Mouse (Mus musculus) frontal cortex, postnatal 36 days (tissue): ENCODE data around the gene Camta1.

ENCODE experiments used
- DNase-seq, 2 experiments: peaks; one replicate each; pipeline ENCODE4 v3.0.0; 2022; ENCODE audit warnings: low spot score in 2 of 2

The Camta1 gene

DNA sequence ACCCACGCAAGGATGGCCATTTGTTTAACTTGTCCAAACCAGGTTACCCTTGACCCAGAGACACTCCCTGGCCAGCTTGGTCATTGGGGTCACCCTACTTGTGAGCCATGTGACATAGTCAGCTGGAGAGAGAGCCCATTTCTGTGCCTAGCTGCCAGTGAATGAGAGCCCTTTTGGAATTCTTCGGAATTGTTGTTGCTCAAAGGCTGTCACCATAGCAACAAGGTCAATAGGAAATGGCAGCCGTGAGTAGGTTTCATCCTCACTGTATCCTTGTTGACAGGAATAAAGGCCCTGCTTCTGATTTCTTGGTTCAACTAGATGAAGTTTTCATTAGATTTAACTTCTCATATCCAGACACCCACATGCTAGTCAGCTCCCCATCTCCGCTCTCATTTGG lies 707.4 kb downstream of the Camta1 start:
- no peak for DNase-seq

DNA sequence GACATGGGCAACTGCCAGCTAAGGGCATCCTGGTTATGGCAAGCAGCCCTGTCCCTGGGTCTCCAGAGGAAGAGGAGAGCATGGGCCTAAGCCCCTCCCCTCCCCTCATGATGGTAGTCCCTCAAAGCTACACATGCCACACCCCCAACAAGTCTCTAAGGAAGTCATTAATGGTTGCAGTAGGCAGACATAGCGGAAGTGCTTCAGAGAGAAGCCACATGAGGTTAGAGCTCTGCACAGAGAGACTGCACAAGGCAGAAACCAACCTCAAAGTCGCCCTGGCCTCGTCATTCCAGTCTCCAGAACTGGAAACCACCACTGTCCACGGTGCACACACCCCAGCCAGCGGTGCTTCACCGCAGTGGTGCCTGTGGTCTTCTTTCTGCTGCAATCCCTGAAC lies 709.7 kb downstream of the Camta1 start:
- no peak for DNase-seq

DNA sequence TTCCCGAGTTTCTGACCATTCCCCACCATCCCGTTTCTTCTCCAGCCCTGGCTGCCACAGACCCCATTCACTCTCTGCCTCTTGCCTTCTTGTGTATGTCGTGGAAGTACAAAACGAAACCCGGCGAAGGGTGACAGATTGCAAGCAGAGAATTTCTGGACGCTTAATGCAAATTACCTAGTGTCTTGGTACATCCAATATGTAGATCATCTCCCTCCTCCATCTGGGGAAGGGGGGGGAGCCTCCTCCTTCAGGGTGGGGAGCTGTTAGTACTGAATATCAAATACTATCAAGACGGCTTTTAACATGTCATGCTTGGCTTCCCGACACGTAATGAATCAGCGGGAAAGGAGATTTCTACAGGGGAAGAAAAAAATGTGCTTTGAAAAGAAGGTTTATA lies 710.8 kb downstream of the Camta1 start:
- DNase-seq = no peak

DNA sequence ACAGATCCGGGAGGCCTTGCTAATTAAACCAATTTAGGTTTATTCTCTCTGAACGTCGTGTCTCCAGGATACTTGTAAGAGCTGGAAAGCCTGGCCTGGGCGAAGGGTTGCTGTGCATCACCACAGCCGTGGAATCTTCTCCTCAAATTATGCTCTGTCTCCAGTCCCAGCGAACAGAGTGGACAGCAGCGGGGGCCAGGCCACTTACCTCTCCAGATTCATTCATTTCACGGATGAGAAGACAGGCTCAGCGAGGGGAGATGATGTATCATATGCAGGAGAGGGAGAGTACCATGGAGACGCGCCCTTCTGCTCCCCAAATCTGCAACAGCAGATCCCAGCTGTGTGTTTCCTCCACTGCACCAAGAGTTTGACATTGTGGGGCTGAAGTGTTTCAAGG lies 711.6 kb downstream of the Camta1 start:
- DNase-seq = no peak

DNA sequence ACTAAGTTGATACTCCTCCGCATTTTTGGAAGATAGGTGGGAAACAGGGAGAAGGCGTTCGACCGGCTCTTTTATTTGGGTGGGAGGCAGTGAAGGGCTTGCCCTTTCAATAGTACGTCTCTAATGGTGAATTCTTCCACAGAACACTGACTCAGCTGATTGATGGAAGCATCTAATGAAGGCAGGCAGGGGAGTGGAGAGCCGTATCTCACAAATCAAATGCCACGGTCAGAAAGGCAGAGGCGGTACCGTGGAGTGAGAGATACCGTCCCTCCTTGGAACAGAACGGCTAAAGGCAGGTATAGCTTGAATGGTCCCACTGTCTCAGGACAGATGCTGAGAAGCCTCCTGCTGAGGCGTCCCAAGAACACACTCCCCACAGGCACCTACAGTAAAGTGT lies 714.1 kb downstream of the Camta1 start:
- no peak for DNase-seq

DNA sequence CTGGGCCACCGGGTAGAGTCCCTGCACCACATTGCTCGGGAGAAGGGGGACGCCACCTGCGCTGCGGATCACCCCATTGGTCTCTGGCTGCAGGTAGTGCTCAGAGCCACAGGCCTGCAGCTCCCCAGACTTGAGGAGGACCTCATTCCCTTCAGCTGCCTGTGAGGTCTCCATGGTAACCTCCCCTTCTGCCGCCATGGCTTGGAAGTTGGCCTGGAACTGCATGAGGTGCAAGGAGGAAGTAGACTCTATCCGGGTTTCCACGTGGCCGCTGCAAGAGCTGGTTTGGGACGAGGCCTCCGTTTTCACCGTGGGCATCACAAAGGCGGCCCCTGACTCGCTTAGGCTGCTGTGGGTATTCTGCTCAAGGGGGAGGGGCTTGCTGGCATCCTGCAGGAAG lies 717.6 kb downstream of the Camta1 start:
- DNase-seq = no peak

DNA sequence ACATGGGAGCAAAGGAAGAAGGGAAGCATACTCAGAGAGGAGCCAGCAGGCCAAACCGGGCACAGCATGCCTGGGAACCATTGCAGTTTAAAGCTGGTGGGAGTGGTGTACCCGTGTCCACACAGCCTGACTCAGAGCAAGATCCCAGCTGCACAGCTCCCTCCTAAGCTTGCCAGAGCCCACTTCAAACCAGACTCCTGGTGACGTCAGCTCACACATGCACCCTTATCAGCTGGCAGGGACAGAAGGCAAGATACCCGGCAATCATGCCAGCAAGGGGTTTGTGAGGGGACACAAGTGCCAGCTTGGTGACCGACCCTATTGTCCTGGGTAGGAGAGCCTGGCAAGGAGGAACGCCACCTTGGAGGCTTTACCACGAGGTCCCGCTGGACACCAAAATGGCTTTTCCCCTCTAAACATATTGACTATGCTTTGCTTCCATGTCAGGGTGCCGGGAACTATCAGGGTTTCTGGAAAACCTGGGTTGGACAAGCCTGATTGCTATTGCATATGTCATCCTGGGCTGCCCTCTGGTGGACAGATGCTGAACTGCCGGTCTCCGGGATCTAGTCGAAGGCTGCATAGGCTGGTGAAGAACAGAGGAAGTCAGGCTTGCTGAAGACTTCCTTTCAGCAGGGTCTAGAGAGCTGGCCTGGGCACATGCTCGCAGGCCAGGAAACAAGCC lies 720.3 kb downstream of the Camta1 start:
- peak; percentile 99 for DNase-seq

DNA sequence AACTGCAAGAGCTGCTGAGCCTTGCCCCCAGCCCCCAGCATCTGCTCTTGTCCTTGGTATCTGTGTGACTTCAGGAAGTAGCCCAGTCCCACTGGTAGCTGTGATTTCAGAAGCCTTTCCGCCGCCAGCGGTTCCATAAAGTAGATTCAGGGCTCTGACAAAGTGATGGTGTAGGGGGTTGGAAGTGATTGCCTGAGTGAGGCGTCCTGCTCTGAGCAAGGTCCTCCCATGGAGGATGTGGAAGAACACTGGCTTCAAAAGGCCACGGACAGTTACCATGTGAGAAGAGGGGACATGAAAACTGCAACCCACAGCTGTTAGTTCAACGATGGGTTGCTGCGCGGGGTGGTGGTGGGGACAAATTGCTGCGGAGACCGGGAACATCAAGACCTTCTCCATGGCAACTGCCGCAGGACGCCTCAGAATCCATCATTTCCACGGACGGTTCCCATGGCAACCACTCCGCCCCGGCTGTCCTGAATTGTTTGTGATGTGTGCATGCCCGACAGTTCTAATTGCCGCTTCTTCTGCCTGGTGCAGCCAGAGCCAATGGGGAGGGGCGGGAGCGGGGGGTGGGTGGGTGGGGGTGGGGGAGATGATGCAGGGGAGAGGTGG lies 721.2 kb downstream of the Camta1 start:
- peak; percentile 89 to 93 for DNase-seq

DNA sequence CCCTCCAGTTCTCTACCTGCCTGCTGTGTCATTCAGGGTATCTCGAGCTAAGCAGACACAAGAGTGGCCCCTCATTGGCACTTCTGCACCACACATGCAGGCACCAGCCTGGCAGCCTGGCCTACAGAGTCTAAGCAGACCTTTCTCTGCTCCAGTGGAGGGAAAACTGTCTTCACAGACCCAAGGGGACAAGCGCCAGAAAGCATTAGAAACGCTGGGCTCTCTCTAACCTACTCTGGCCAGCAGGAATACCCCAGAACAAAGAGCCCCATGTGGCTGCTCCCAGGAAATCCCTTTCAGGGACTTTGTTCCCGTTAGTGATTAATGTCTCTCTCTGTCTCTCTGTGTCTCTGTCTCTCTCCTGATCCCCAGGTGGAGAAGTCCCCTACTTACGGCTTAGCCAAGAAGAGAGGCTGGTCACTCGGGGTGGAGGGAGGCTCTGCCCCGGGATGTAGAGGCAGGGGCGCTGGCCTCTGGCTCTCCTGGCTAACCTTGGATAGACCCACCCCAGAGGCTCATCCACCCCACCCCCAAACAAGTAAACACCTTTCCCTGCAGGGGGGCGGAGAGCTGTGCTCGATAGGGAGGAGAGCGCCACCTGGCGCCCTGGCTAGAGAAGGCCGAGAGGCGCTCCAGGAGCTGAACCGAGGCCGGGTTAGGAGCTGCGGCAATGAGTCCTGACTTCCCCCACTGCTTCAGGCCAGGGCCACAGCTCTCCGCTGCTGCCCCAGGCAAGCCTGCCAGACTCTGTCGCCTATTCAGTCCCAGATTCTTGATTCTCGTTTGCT lies 722.4 kb downstream of the Camta1 start:
- peak; percentile 83 to 91 for DNase-seq

DNA sequence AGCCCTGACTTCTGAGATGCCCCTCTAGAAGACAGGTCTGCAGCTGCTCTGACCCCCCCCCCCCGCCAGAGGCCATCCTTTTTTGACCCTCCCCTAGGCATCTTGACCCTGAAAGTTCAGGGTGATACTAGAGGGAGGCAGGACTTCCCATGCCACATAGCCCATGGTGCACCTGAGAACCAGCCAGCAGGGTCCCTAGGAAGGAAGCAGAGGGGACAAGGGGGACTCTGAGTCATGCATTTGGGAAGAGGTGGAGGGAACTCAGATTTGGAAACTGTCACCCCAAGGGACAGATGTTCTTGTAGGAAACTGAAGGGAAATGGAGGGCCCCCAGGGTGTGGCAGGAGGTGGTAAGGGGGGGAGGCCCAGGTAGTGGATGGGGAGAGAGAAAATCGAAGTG lies 723.1 kb downstream of the Camta1 start:
- no peak for DNase-seq

DNA sequence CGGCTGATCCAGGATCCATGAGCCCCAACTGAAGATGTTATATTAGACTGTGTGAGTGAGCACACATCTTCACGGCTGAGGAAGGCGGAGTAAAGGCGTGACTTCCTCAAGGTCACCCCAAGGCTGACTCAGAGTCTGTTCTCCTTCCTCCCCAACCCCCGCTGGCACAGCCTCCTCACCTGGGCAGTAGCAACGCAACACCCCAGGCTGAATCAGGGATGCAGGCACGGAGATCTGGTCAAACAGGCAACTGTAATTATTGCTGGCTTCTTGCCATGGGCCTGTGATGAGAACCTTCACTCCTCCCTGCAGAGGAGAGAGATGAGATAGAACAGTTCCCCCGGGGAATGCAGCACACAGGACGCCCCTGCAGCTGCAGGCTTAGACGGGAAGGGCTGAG lies 723.5 kb downstream of the Camta1 start:
- peak in 1 of 2 experiments; percentile 42 for DNase-seq

DNA sequence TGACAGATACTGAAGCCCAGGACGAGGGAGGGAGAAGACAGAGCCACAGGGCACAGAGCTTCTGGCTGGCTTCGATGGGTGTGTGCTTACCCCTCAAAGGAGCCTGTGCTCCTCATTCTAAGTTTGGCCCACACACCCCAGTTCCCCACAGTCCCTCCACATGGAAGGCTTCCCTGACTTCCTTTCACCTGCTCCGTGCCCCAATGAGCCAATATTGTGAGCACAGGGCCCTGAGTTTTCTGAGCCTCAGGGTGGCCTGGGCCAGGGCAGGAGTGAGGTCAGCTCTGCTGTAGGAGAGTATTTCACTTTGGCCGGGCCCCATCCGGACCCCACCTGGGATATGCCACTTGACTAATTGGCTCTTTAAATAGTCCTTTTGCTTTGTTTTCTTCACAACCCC lies 724.0 kb downstream of the Camta1 start:
- DNase-seq = no peak

DNA sequence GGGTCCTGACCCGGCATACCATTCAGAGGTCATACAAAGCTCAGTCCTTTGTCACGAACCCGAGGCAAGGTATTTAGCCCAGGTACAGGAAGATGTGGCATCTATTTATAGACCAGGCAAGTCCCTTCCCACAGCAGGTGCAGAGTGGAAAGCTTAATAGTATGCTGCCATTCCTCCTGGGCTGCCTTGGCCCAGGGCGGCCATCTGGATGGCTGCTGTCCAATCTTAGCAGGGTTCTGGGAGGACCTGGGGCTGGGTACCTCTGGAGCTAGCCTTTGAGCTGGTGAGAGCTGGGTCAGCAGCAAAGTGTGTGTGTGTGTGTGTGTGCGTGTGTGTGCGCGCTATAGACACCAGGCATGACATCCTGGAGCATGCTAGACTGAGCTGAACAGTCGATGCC lies 726.2 kb downstream of the Camta1 start:
- DNase-seq = no peak

DNA sequence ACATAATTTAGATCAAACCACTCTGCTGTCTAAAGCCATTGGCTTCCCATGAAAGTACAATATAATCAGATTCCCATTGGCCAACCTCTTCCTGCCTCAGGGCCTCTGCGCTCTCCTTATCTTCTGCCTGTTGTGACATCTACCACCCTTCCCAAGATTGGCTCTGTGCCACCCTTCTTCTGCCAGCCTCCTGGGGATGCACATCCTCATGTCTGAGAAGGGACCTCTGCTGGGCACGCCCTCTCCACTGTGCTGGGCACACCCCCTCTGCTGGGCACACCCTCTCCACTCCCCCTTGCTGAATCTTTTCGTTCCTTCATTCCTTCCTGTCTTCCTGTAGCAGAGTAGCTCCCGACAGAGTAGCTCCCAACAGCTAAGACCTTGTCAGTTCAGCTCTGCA lies 727.9 kb downstream of the Camta1 start:
- DNase-seq = no peak

DNA sequence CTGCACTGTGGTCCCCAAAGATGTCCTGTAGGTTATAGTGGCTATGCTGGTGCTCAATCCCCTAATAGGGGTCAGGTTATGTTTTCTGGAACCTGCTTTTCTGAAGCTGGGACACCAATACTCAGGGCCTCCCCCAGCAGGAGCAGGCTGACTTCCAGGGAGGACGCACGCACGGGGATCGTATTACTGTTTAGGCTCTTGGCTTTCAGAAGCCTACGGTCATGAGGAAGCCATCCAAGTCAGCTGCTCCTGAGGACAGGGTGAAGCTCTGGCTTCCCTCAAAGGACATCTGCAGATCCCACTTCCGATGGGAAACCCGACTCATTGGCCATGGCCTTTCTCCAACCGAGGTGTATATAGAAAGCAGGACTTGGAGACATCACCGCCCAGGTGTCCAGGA lies 729.2 kb downstream of the Camta1 start:
- DNase-seq = no peak

DNA sequence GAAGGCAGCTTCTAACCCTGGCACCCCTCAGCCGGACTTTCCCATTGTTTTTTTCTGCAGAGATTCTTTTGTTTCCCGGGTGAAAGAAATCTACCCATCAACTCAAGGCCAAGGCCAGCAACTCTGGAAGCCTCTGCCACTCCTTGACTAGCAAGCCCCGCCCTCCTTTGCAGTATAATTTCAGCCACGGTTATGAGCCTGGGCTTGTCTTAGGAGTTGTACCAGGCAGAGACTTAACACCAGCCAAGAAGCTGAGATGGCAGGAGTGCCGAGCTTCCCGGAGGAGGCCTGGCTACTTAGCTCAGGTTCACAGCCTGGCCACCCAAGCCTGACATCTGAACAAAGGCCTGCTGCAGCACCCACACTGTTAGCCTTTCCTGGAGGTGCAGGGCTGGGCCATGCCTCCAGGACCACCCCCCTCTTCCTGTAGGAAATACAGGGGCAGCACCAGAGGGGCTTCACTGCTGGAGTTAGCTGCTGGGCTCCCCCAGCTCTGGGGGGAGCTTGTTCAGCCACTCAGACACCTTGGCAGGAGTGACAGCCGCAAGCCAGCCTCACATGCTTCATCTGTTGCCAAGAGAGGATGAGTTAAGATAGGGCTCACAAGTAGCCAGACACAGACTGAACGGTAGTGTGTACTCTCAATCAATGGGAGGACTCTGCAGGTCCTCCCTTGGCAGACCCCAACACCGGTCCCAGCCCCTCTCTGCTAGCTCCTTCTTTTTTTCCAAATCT lies 730.8 kb downstream of the Camta1 start:
- DNase-seq = no peak

DNA sequence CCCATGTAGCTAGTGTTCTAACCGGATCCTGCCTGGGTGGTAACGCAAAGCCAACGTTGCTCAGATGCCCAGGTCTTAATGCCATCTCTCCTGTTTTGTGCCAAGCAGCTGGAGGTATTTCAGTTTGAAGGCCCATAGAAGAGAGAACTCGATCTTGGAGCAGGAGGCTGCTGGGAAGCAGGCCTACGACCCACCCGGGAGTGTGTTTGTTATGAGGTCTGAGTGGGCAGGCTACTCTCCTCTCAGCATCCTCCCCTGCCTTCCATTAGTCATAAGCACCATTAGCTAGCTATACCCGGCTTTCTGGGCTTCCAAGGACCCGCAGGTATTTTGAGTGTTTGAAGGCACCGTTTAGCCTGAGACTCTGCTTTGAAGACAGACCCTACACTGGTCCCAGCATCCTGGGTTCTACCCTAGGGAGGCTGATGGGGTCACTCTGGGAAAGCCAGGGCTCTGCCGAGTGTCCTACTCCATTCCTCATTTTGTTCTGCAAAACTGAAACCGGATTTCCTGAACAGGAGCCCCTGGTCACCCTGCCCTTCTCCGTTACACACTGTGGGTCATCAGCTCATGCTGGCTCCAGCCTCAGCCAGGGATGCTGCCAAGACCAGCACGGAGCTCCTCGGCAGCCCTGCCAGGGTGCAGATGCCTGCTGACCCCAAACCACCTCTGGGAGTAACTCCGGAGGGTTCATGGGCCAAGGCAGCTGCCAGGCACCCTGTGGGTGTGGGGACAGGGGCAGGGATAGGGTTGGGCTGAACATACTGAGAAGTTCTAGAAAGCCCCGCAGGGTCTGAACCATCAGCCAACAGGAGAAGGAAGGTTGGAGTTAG lies 731.7 kb downstream of the Camta1 start:
- DNase-seq = peak in 1 of 2 experiments; percentile 41

DNA sequence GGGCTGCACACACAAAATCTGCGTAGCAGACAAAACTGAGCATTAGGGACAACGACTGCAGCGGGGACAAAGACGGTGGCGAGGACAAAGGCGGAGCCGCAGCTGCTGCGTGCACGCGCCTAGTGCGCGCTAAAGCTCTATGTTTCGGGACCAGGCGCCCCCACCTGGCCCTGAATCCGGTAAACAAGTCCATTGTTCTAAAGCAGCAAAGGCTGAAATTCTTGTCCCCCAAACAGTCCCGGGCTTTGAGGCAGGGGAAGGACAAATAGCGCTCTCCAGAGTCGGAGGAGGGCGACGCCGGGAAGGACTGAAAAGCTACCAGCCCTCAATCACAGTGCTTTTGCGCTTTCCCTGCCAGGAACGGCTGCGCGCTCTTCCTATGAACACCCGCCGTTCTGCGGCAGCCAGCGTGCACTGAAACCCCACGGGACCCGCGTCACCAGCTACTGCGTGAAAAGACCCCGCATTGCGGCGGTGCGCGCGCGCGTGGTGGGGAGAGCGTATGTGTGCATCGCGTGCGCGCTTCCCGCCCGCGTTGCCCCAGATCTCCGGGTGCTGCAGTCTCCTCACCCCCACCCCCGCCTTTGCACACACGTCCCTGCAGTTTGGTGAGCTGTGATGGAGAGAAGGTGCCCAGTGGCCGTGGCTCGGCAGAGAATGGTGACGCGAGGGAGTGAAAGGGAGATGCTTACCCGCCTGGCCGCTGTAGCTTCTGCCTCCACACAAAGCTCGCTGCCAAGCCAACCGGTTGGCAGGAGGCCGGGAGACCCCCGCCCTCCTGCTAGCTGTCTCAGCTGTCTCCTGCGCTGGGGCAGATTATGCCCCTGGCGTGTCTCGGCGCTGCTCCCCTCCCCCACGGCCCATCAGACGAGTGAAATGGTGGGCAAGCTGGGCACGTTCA lies 732.8 kb downstream of the Camta1 start:
- peak; percentile 82 to 88 for DNase-seq

DNA sequence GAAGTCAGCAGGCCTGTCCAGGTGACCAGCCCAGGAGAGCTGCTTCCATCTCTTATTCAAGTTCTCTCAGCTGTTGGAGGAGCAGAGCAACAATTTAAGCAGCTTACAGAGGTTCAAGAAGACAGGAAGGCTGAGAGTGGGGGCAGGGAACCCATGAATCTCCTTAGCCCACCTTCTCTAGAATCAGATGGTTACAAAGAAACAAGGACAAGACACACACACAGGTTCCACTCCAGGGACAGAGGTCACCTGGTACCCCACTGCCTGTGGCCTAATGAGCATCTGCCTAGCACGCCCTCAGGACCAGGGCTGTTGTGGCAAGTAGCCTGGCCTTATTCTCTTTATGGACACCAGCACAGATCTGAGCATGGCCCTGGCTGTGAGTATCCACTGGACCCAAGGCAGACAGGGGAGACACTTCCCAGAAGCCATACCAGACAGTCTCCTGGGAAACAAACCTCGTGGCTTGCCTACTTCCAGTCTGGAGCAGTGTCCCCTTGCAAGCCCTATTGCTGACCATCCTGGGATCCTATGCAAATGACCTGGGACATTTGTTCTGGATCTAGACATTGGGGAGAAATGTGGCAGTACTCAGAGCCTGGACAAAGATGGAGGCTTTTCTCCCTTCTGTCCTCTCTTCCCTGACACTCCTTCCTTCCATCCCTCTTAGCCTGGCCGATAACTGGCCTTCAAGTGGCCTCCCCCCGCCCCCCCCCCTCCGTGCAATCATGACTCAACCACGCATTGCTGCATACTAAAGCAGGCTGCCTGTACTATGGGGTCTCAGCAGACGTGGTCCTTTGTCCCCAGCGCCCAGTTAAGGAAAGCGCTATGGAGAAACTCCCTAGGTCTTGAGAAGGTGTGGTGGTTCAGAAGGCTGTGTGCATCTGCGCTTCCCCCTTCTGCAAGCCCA lies 733.8 kb downstream of the Camta1 start:
- DNase-seq = no peak
